Mouse (Mus musculus): ENCODE measurements at regions not wholly inside any gene's neighbourhood (a gene's known extent, or its start where the extent isn't known, plus 50 kb on each side); places are given as distances from the start of the nearest gene placed in this dataset.
"Not testable (repeated sequence)": the region's sequence is repeated elsewhere in the genome, so short reads cannot be mapped to it uniquely, and the experiment has no call there.

- Histone ChIP-seq H3K4me3 (ENCODE audit: insufficient read depth, low read depth, low read length) (no peak overlapping the region), H3K36me3 (ENCODE audit: control insufficient read depth, insufficient read depth, low read length) (no peaks in the 10 kb centered on the region), H3K4me1 (ENCODE audit: control insufficient read depth, insufficient read depth, low read length) (no peaks in the 10 kb centered on the region), H3K79me2 (ENCODE audit: control insufficient read depth, insufficient read depth, low read length) (no peaks in the 10 kb centered on the region), H3K9ac (ENCODE audit: low read depth, low read length) (no peak overlapping the region), H3K27ac (replicated peaks; ENCODE audit: insufficient read depth, low read depth, low read length) (no peak overlapping the region), H3K27me3 (ENCODE audit: control insufficient read depth, insufficient read depth, low read length) (no peaks in the 10 kb centered on the region)
- WGBS, result 50% methylated on average over 10 of the region's 10 CpGs
- no peak for DNase-seq (ENCODE audit: extremely low read depth, low read depth, low spot score)
- TF ChIP-seq CTCF (IDR thresholded peaks at IDR 0.05; ENCODE audit: low read depth, low read length) (no peak), POLR2A (IDR thresholded peaks at IDR 0.05; ENCODE audit: extremely low read depth, insufficient read depth, low read length) (no peak)
These were observed 150.1 kb upstream of the A430005L14Rik start for GRCm38 (mm10) chr4:153806820-153807436.

- H3K27me3 ChIP-seq (ENCODE audit: control insufficient read depth, insufficient read depth, low read length), result no peaks in the 10 kb centered on the region
- TF ChIP-seq POLR2A (IDR thresholded peaks at IDR 0.05; ENCODE audit: extremely low read depth, insufficient read depth, low read length) (no peak), CTCF (IDR thresholded peaks at IDR 0.05; ENCODE audit: low read depth, low read length) (no peak)
These were observed 144.2 kb upstream of the A430005L14Rik start for GRCm38 (mm10) chr4:153812866-153813265.

GRCm38 (mm10) chr4:153827914-153828313, 129.1 kb upstream of the A430005L14Rik start:
- Histone ChIP-seq H3K4me3 (ENCODE audit: insufficient read depth, low read depth, low read length) (no peak overlapping the region), H3K27me3 (ENCODE audit: control insufficient read depth, insufficient read depth, low read length) (no peaks in the 10 kb centered on the region), H3K27ac (replicated peaks; ENCODE audit: insufficient read depth, low read depth, low read length) (no peak overlapping the region), H3K9ac (ENCODE audit: low read depth, low read length) (no peak overlapping the region), H3K4me1 (ENCODE audit: control insufficient read depth, insufficient read depth, low read length) (no peaks in the 10 kb centered on the region), H3K79me2 (ENCODE audit: control insufficient read depth, insufficient read depth, low read length) (no peaks in the 10 kb centered on the region), H3K36me3 (ENCODE audit: control insufficient read depth, insufficient read depth, low read length) (no peaks in the 10 kb centered on the region)
- no peak for DNase-seq (ENCODE audit: extremely low read depth, low read depth, low spot score)
- no peak for TF ChIP-seq POLR2A (IDR thresholded peaks at IDR 0.05; ENCODE audit: extremely low read depth, insufficient read depth, low read length)
- TF ChIP-seq CTCF (IDR thresholded peaks at IDR 0.05; ENCODE audit: low read depth, low read length), result no peak; the same call in 1 of the 2 replicates
- WGBS, result 61% methylated on average over 9 of the region's 9 CpGs

More at GRCm38 (mm10) chr4:153812866-153813265, 144.2 kb upstream of the A430005L14Rik start:
- DNase-seq (ENCODE audit: extremely low read depth, low read depth, low spot score), result no peak
- no peak overlapping the region for H3K27ac ChIP-seq (replicated peaks; ENCODE audit: insufficient read depth, low read depth, low read length)
- no peaks in the 10 kb centered on the region for H3K4me1 ChIP-seq (ENCODE audit: control insufficient read depth, insufficient read depth, low read length)
- no peak overlapping the region for H3K9ac ChIP-seq (ENCODE audit: low read depth, low read length)
- no peaks in the 10 kb centered on the region for H3K36me3 ChIP-seq (ENCODE audit: control insufficient read depth, insufficient read depth, low read length)
- 81% methylated on average over 9 of the region's 9 CpGs for WGBS
- no peak overlapping the region for H3K4me3 ChIP-seq (ENCODE audit: insufficient read depth, low read depth, low read length)
- H3K79me2 ChIP-seq (ENCODE audit: control insufficient read depth, insufficient read depth, low read length), result no peaks in the 10 kb centered on the region

- no peaks in the 10 kb centered on the region for H3K79me2 ChIP-seq (ENCODE audit: control insufficient read depth, insufficient read depth, low read length)
- H3K9ac ChIP-seq (ENCODE audit: low read depth, low read length), result no peak overlapping the region
- TF ChIP-seq POLR2A (IDR thresholded peaks at IDR 0.05; ENCODE audit: extremely low read depth, insufficient read depth, low read length), result no peak
- 88% methylated on average over 9 of the region's 9 CpGs for WGBS
- H3K4me1 ChIP-seq (ENCODE audit: control insufficient read depth, insufficient read depth, low read length), result no peaks in the 10 kb centered on the region
- no peaks in the 10 kb centered on the region for H3K27me3 ChIP-seq (ENCODE audit: control insufficient read depth, insufficient read depth, low read length)
- no peak for DNase-seq (ENCODE audit: extremely low read depth, low read depth, low spot score)
- no peak overlapping the region for H3K27ac ChIP-seq (replicated peaks; ENCODE audit: insufficient read depth, low read depth, low read length)
- no peaks in the 10 kb centered on the region for H3K36me3 ChIP-seq (ENCODE audit: control insufficient read depth, insufficient read depth, low read length)
- no peak overlapping the region for H3K4me3 ChIP-seq (ENCODE audit: insufficient read depth, low read depth, low read length)
These were observed 127.3 kb upstream of the A430005L14Rik start for GRCm38 (mm10) chr4:153829766-153830165.

- WGBS, result 90% methylated on average over 5 of the region's 5 CpGs
- Histone ChIP-seq H3K27me3 (ENCODE audit: control insufficient read depth, insufficient read depth, low read length) (no peaks in the 10 kb centered on the region), H3K27ac (replicated peaks; ENCODE audit: insufficient read depth, low read depth, low read length) (no peak overlapping the region), H3K79me2 (ENCODE audit: control insufficient read depth, insufficient read depth, low read length) (no peaks in the 10 kb centered on the region), H3K36me3 (ENCODE audit: control insufficient read depth, insufficient read depth, low read length) (no peaks in the 10 kb centered on the region), H3K9ac (ENCODE audit: low read depth, low read length) (no peak overlapping the region), H3K4me1 (ENCODE audit: control insufficient read depth, insufficient read depth, low read length) (no peaks in the 10 kb centered on the region), H3K4me3 (ENCODE audit: insufficient read depth, low read depth, low read length) (no peak overlapping the region)
- no peak for TF ChIP-seq POLR2A (IDR thresholded peaks at IDR 0.05; ENCODE audit: extremely low read depth, insufficient read depth, low read length)
- no peak for TF ChIP-seq CTCF (IDR thresholded peaks at IDR 0.05; ENCODE audit: low read depth, low read length)
- no peak for DNase-seq (ENCODE audit: extremely low read depth, low read depth, low spot score)
These were observed 126.5 kb upstream of the A430005L14Rik start for GRCm38 (mm10) chr4:153830491-153830890.

- 66% methylated on average over 11 of the region's 11 CpGs for WGBS
- not testable (repeated sequence) for H3K27me3 ChIP-seq (ENCODE audit: control insufficient read depth, insufficient read depth, low read length); H3K4me3 ChIP-seq (ENCODE audit: insufficient read depth, low read depth, low read length); H3K9ac ChIP-seq (ENCODE audit: low read depth, low read length); H3K4me1 ChIP-seq (ENCODE audit: control insufficient read depth, insufficient read depth, low read length); H3K27ac ChIP-seq (replicated peaks; ENCODE audit: insufficient read depth, low read depth, low read length); H3K36me3 ChIP-seq (ENCODE audit: control insufficient read depth, insufficient read depth, low read length); H3K79me2 ChIP-seq (ENCODE audit: control insufficient read depth, insufficient read depth, low read length); DNase-seq (ENCODE audit: extremely low read depth, low read depth, low spot score)
These were observed 125.8 kb upstream of the A430005L14Rik start for GRCm38 (mm10) chr4:153831251-153831650.

All from liver, adult 2 months (tissue).